Mouse (Mus musculus) lung, postnatal 36 days (tissue): ENCODE results near the gene Nop53.

Experiments
- DNase-seq: peaks from one replicate; pipeline ENCODE4 v3.0.0; 2022; ENCODE audit warnings: mixed read lengths

The Nop53 gene

DNA sequence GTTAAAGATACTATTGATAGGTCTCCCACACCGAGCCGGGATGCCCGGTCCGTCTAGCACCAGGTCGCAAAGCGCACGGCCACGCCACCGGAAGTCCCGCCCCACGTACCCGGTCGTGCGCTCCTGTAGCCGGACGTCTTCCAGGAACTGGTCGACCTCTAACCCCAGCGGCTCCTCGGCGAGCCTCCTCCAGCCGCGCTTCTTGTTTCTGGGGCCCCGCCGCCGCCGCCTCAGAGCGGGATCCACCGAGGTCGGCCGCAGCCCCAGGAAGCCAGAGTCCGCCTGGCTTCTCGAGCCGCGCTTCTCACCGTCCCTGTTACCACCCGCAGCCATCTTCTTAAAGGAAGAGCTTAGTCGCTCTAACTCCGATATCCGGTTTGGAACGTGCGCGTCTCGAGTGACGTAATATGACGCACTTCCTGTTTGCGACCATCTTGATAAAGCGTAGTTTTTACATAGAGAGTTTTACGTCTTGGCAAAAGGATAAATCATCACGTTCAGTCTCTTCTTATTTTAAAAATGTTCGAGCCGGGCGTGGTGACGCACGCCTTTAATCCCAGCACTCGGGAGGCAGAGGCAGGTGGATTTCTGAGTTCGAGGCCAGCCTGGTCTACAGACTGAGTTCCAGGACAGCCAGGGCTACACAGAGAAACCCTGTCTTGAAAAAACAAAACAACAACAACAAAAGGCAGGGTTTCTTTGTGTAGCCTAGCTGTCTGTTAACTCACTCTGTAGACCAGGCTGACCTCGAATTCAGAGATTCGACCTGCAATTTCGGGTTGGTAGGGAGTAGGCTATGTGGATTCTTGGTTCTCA lies at the start of gene Nop53:
TSS of gene Nop53 (minus strand) at position 354 of the 816 bp plus-strand sequence.
- DNase-seq: peak; percentile 98

- DNase-seq: no peak
Measured at GRCm38 (mm10) chr7:15993789-15994188, 47.9 kb upstream of the Nop53 start.

DNA sequence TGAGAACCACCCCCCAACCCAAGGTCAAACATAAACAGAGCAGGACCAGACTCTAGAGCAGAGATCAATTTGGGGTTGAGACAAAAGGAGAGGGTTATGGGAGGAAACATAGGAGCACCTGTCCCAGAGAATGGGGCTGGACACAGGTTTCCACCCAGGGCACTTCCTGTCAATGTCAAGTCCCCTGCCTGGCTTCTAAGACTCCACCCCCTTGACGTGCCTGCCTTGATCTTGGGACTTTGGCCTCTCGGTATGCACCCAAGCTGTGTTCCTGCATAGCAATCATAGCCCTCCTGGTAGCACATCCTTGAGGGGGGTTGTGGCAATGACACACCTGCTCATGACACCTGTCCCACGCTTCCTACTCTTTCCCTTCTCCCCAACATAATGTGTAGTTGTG lies 47.3 kb upstream of the Nop53 start:
- DNase-seq: no peak

GRCm38 (mm10) chr7:15991764-15992163 lies 45.9 kb upstream of the Nop53 start:
- DNase-seq: no peak

DNA sequence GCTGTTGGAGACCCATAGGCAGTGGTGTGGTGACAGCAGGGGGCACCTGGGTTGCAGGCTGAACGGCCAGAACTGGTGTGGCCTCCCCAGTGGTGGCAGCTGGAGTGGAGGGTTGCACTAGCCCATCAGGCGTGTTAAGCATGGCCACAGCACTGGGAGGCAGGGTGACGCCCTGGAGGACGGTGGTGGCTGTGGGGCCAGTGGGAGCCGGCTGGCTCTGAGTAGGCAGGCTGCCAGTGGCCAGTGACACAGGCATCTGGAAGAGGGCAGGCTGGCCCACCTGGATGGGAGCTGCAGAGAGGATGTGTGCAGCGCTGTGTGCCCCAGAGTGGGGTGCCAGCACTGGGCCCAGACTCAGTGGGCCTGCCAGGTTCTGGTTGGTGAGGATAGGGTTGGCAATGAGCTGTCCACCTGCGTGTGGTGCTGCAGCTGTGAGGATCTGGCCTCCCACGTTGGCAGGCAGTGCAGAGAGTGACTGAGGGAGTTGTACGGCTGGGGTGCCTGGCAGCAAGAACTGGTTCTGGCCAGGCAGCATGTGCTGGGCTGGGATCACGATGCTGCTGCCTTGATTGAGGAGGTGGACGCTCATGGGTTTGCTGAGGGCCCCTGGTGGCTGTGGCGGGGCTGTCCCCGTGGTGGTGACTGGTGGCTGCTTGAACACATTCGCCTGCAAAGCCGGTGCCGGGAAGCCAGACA lies 41.9 kb upstream of the Nop53 start:
- DNase-seq: no peak

DNA sequence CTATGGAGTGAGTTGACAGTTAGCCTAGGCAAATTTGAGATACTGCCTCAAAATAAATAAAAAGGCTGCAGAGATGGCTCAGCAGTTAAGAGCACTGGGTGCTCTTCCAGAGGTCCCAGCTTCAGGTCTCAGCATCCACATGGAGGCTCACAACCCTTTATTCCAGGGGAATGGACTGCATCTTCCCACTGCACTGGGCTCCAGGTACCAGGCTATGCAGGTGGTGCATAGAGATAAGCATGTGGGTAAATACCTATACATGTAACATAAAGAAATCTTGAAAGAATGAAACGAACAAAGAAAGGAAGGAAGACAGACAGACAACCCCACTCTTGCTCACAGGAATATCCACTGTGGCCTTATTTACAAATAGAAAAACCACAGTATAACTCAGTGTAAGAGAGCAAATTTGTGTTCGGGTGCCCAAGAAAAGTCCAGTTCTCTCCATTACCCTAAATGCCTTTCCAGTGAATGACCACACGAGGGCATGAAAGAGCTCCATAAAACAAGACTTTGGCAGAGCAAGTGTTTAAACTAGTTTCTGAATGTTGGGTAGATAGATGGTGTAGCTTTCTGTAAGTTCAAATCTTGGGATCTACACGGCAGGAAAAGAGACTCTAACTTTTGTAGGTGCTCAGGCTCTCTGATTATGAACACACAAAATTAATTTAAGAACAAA lies 37.0 kb upstream of the Nop53 start:
- peak; percentile 67 for DNase-seq

GRCm38 (mm10) chr7:15981538-15981937 lies 35.7 kb upstream of the Nop53 start:
- DNase-seq: no peak

DNA sequence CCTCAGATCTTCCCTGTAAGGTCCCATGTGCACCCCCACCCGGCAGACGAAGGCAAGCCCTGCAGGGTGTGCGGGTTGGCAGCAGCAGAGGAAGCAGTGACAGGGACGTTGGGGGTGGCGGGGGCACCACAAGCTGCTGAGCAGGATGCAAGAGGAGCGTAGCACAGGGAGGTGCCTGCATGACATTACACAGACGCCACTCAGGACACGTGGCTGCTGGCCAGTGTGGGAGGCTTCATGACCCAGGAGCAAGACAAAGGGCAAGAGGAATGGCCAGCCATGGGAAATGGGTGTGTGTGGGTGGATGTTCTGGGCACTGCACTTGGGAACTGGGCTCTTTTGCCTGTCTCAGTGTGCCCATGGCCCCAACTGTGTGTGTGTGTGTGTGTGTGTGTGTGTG lies 34.4 kb upstream of the Nop53 start:
- peak; percentile 89 for DNase-seq

DNA sequence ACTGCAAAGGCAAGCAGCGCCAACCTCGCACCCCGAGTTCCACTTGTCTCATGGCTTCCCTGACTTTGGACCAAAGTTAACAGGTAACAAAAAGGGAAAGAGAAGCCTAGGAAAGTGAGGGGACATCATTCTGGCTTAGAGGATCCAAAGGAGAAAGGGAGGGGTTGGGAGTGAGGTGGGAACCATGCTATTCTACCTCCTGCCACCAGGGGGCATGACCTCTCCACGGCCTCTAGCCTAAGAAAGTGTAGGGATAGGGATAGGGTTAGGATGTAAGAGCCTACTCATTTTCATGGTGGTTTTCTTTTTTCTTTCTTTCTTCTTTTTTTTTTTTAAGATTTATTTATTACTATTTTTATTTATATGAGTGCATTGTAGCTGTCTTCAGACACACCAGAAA lies 30.0 kb upstream of the Nop53 start:
- DNase-seq: peak; percentile 61

GRCm38 (mm10) chr7:15975451-15975850 lies 29.6 kb upstream of the Nop53 start:
- DNase-seq: no peak

DNA sequence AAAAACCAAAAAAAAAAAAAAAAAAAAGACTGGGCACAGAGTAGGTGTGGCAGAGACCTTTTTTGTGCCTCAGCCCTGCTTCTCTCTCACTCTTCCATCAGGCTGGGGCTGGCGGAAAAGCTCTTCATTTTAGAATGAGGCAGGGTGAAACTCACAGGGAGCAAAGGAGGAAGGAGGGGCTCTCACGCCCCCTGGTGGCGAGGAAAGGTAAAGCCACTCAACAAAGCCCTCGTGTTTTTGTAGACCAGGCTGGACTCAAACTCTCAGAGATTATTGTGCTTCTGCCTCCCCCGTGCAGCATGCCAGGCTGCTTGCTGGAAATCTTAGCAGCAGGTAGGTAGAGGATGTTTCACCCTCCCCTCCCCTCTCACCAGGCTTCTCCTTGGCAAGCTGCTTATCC lies 28.8 kb upstream of the Nop53 start:
- peak; percentile 78 for DNase-seq

GRCm38 (mm10) chr7:15972247-15972646 lies 26.4 kb upstream of the Nop53 start:
- no peak for DNase-seq

DNA sequence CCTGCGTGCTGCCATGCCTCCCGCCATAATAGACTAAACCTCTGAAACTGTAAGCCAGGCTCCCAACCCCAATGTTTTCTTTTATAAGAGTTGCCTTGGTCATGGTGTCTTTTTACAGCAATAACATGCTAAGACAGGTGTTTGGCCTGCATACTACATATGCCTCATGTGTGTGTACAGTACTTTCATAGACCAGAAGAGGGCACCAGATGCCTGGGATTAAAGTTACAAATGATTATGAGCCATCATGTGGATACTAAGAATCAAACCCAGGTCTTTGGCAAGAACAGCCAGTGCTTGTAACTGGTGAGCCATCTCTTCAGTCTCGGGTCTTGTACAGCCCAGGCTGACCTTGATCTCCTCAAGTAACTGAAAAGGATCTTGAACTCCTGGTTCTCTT lies 23.8 kb upstream of the Nop53 start:
- no peak for DNase-seq

- no peak for DNase-seq
Measured at GRCm38 (mm10) chr7:15968322-15968721, 22.4 kb upstream of the Nop53 start.

DNA sequence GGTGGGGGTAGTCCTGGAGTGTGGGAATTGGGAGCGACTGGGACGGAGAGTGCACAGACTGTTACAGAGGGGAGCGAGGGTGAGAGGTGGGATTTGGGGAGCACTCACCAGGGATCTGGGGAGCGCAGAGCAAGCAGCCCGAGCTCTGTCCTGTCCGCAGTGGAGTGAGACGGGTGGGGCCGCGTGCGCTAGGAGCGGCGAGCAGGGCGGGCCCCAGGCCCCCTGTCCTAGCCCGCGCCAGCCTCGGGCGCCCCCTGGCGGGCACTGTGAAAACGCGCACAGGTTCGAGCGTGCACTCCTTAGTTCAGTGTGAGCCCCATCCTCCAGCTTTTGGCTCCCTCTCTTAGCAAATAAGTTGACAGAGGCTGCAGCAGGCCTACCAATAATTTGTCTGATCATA lies 21.4 kb upstream of the Nop53 start, which contains the start of gene Ehd2:
TSS of gene Ehd2 (minus strand) at position 256 of the 400 bp plus-strand sequence.
- peak; percentile 84 for DNase-seq

DNA sequence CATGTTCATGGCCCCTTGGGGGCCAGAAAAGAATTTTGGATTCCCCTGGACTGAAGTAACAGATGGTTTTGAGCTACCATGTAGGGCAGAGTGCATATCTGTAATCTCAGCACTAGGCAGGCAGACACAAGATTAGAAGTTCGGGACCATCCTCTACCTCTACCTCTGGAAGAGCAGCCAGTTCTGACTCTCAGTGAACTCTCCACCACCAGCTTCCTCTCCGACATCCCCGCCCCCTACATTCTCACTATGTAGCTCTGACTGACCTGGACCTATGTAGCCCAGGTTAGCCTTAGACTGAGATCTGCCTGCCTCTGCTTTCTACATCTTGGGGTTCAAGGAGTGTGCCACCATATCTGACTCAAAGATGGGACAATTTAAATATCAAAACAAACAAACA lies 20.6 kb upstream of the Nop53 start:
- DNase-seq: no peak

DNA sequence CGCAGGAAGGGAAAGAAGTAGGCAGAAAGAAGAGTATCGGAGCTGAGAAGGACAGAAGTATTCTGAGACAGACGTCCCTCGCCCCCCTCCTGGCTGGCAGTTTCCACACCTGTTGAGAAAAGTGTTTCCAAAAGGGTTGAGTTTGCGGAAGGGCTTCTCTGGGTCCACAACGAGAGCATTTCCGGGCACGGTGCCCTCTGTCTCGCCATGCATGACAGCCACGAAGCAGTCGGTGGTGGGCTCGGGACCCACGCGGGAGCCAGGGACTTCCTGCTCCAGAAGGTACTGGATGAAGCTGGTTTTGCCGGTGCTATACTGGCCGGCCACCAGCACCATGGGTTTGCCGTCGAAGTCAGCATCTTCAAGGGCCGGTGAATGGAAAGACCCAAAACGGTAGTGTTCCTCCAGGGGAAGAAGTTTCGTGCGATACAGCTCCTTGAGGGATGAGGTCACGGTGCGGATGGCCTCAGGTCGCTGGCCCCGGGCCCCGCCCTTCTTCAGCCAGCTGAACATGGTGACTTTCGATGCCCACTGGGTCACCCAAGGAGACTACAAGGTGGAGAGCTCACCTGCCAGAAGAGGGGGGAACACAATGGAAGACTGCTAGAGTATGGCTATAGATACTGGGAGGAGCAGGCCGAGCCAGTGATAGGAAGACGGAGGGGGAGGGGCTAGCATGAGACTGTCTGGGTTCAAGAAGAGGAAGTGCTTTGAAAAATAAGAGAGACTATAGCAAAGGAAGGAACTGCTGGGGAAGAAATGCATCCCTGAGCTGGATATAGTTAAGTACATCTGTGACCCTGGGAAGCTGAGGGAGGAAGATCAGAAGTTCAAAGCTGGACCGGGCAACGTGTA lies 18.2 kb upstream of the Nop53 start:
- no peak for DNase-seq

DNA sequence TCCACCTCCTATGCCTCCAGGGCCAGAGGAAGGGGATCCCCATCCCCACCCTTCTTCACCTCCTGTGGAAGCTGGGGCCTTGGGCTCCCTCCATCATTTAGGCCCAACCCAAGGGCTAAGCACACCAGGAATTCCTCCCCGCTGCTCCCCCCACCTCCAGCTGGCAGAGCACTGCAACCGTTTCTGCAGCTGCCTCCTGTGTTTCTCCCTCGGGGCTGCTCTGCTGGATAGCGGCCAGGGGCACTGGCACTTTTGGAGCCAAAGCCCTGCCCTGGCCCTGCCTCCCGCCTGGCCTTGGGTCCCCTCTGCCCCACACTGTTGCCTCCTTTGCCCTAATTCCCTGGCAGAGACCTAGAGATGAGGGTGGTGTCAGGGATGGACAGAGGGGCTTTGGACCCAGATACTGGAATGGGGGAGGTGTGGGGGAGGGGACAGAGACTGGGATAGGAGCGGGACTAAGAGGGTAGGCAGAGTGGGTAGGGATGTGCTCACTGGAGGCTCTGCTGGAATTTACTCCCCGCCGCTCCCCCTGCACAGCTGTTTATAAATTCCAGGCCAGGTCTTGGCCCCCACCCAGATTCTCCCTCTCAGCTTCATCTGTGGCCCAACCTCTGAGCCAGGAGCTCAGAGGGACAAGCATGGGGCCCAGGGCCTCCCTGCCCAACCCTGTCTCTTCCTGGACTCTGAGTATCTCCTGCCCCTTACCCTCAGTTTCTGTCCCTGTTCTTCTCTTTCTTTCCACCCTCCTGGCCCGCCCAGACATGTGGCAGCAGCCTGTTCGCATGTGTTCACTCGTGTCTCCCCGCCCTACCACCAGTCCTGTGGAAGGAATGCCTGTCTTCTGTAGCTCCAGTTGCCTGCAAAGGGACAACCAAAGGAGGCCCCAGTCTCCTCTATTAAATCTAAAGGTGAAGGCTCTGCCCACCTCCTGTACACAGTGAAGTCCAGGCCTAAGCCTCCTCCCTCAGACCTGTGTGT lies 16.7 kb upstream of the Nop53 start:
- peak; percentile 94 for DNase-seq

DNA sequence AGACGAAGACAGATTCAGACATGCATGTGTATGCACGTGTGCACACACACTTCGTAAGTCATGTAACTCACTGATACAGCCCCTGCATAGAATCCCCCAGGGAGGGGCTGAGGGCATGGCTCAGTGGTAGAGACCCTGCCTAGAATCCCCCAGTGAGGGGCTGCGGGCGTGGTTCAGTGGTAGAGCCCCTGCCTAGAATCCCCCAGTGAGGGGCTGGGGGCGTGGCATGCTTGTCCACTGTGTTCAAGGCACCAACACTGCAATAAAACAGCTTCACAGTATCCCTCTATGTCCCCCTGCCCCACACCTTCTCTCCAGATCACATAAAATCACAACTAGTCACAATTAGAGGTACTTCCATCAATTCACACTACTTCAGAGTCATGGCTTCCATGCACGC lies 15.9 kb upstream of the Nop53 start:
- no peak for DNase-seq

- DNase-seq: peak; percentile 57
Measured at GRCm38 (mm10) chr7:15961239-15961638, 15.4 kb upstream of the Nop53 start.

- DNase-seq: no peak
Measured at GRCm38 (mm10) chr7:15960691-15961090, 14.8 kb upstream of the Nop53 start.
